Mouse (Mus musculus) ZHBTc4 (cell line): ENCODE data around the gene Rpl13a.

Experiments
- DNase-seq: peaks from one replicate; pipeline ENCODE4 v3.0.0-alpha.2; 2011; ENCODE audit warnings: low read depth, low spot score

Gene Rpl13a

GRCm38 (mm10) chr7:45128624-45129246 lies at the start of gene Rpl13a:
TSS of gene Rpl13a (minus strand) at chr7:45128761.
- peak; percentile 99 for DNase-seq

GRCm38 (mm10) chr7:45176356-45176755 lies 47.8 kb upstream of the Rpl13a start:
- no peak for DNase-seq

GRCm38 (mm10) chr7:45175929-45176328 lies 47.4 kb upstream of the Rpl13a start:
- no peak for DNase-seq

GRCm38 (mm10) chr7:45175398-45175797 lies 46.8 kb upstream of the Rpl13a start:
- DNase-seq: no peak

GRCm38 (mm10) chr7:45174567-45175280 lies 46.2 kb upstream of the Rpl13a start:
- DNase-seq: peak; percentile 37

GRCm38 (mm10) chr7:45173772-45174171 lies 45.2 kb upstream of the Rpl13a start:
- DNase-seq: peak; percentile 78

- DNase-seq: peak; percentile 75
Observed at GRCm38 (mm10) chr7:45172974-45173373, 44.4 kb upstream of the Rpl13a start.

GRCm38 (mm10) chr7:45169495-45169894 lies 40.9 kb upstream of the Rpl13a start:
- DNase-seq: no peak

- DNase-seq: no peak
Observed at GRCm38 (mm10) chr7:45168656-45169055, 40.1 kb upstream of the Rpl13a start.

GRCm38 (mm10) chr7:45167761-45168445 lies 39.3 kb upstream of the Rpl13a start:
- no peak for DNase-seq

GRCm38 (mm10) chr7:45166950-45167401 lies 38.4 kb upstream of the Rpl13a start:
- no peak for DNase-seq

GRCm38 (mm10) chr7:45165701-45166100 lies 37.1 kb upstream of the Rpl13a start:
- no peak for DNase-seq

- no peak for DNase-seq
Observed at GRCm38 (mm10) chr7:45164833-45165232, 36.3 kb upstream of the Rpl13a start.

GRCm38 (mm10) chr7:45163735-45164490 lies 35.4 kb upstream of the Rpl13a start, which contains the start of gene Slc17a7:
TSS of gene Slc17a7 (plus strand) at chr7:45163949.
- DNase-seq: peak; percentile 74

GRCm38 (mm10) chr7:45162996-45163615 lies 34.5 kb upstream of the Rpl13a start:
- DNase-seq: no peak

- no peak for DNase-seq
Observed at GRCm38 (mm10) chr7:45162551-45162950, 34.0 kb upstream of the Rpl13a start.

GRCm38 (mm10) chr7:45161612-45162473 lies 33.3 kb upstream of the Rpl13a start:
- peak; percentile 96 for DNase-seq

- DNase-seq: no peak
Observed at GRCm38 (mm10) chr7:45160866-45161265, 32.3 kb upstream of the Rpl13a start.

- no peak for DNase-seq
Observed at GRCm38 (mm10) chr7:45160316-45160800, 31.8 kb upstream of the Rpl13a start.

GRCm38 (mm10) chr7:45158991-45159390 lies 30.4 kb upstream of the Rpl13a start:
- DNase-seq: no peak
